Mouse (Mus musculus): ENCODE results near the gene Pcgf2. TPM values are rescaled to one million over a fixed set of nuclear protein-coding genes. Genes with fewer than 3 reads are reported as not detected.

Gene Pcgf2
- polyA plus RNA-seq (2014; fragmentation: Nextera tagmentation; extraction: Ambion mirVana): 24.7 and 25.8 TPM in 2 replicates

GRCm38 (mm10) chr11:97700003-97700745, at the start of gene Pcgf2:
TSS of gene Pcgf2 (minus strand) at chr11:97700497.
- WGBS: under 1% methylated on average over 84 of the region's 85 CpGs
- H3K9ac ChIP-seq (replicated peaks; ENCODE audit: low read depth, low read length): peak within 1 kb of the TSS; percentile 85
- peak; percentile 19 for ATAC-seq (ENCODE audit: low read depth)
- H3K9me3 ChIP-seq (ENCODE audit: control insufficient read depth, low read length): no peaks in the 10 kb centered on the region
- peak within 1 kb of the TSS; percentile 88 for H3K4me2 ChIP-seq (ENCODE audit: low read depth, low read length)
- no peaks in the 10 kb centered on the region for H3K27me3 ChIP-seq (ENCODE audit: control insufficient read depth, insufficient read depth, low read length)
- peak within 1 kb of the TSS; percentile 88 for H3K27ac ChIP-seq (ENCODE audit: low read depth, low read length)
- H3K4me3 ChIP-seq (ENCODE audit: low read depth, low read length): peak within 1 kb of the TSS; percentile 86
- no peaks in the 10 kb centered on the region for H3K36me3 ChIP-seq (ENCODE audit: control insufficient read depth, insufficient read depth, low read length)
- H3K4me1 ChIP-seq (ENCODE audit: control insufficient read depth, insufficient read depth, low read length): peaks cover 48% of the 10 kb centered on the region

- Histone ChIP-seq H3K27ac (ENCODE audit: low read depth, low read length) (no peak overlapping the region), H3K27me3 (ENCODE audit: control insufficient read depth, insufficient read depth, low read length) (peaks cover 3% of the 10 kb centered on the region; the same call in 1 of the 2 replicates), H3K4me2 (ENCODE audit: low read depth, low read length) (no peak overlapping the region), H3K9ac (replicated peaks; ENCODE audit: low read depth, low read length) (no peak overlapping the region), H3K4me3 (ENCODE audit: low read depth, low read length) (no peak overlapping the region), H3K36me3 (ENCODE audit: control insufficient read depth, insufficient read depth, low read length) (peaks cover 57% of the 10 kb centered on the region), H3K4me1 (ENCODE audit: control insufficient read depth, insufficient read depth, low read length) (peaks cover 2% of the 10 kb centered on the region; the same call in 1 of the 2 replicates), H3K9me3 (ENCODE audit: control insufficient read depth, low read length) (no peaks in the 10 kb centered on the region)
- WGBS: 88% methylated on average over 5 of the region's 5 CpGs
- ATAC-seq (ENCODE audit: low read depth): no peak
Observed at GRCm38 (mm10) chr11:97748496-97748895, 48.2 kb upstream of the Pcgf2 start.

- H3K36me3 ChIP-seq (ENCODE audit: control insufficient read depth, insufficient read depth, low read length): peaks cover 51% of the 10 kb centered on the region
- no peak overlapping the region for H3K4me3 ChIP-seq (ENCODE audit: low read depth, low read length)
- H3K27ac ChIP-seq (ENCODE audit: low read depth, low read length): no peak overlapping the region
- H3K9me3 ChIP-seq (ENCODE audit: control insufficient read depth, low read length): no peaks in the 10 kb centered on the region
- H3K4me2 ChIP-seq (ENCODE audit: low read depth, low read length): no peak overlapping the region
- peaks cover 3% of the 10 kb centered on the region; the same call in 1 of the 2 replicates for H3K27me3 ChIP-seq (ENCODE audit: control insufficient read depth, insufficient read depth, low read length)
- no peak overlapping the region for H3K9ac ChIP-seq (replicated peaks; ENCODE audit: low read depth, low read length)
- no peak for ATAC-seq (ENCODE audit: low read depth)
- WGBS: 94% methylated on average over 8 of the region's 8 CpGs
- peaks cover 9% of the 10 kb centered on the region for H3K4me1 ChIP-seq (ENCODE audit: control insufficient read depth, insufficient read depth, low read length)
Observed at GRCm38 (mm10) chr11:97747773-97748172, 47.5 kb upstream of the Pcgf2 start.

- peak overlapping the region; percentile 47 for H3K4me2 ChIP-seq (ENCODE audit: low read depth, low read length)
- H3K27ac ChIP-seq (ENCODE audit: low read depth, low read length): peak overlapping the region; percentile 97; the same call in 1 of the 2 replicates
- H3K9ac ChIP-seq (replicated peaks; ENCODE audit: low read depth, low read length): peak overlapping the region; percentile 80
- peaks cover 33% of the 10 kb centered on the region for H3K36me3 ChIP-seq (ENCODE audit: control insufficient read depth, insufficient read depth, low read length)
- 10% methylated on average over 13 of the region's 13 CpGs for WGBS
- peaks cover 3% of the 10 kb centered on the region; the same call in 1 of the 2 replicates for H3K27me3 ChIP-seq (ENCODE audit: control insufficient read depth, insufficient read depth, low read length)
- no peaks in the 10 kb centered on the region for H3K9me3 ChIP-seq (ENCODE audit: control insufficient read depth, low read length)
- ATAC-seq (ENCODE audit: low read depth): peak; percentile 13; the same call in 1 of the 2 replicates
- H3K4me3 ChIP-seq (ENCODE audit: low read depth, low read length): peak overlapping the region; percentile 59
- peaks cover 17% of the 10 kb centered on the region for H3K4me1 ChIP-seq (ENCODE audit: control insufficient read depth, insufficient read depth, low read length)
Observed at GRCm38 (mm10) chr11:97745331-97745721, 45.0 kb upstream of the Pcgf2 start.

GRCm38 (mm10) chr11:97744718-97745330, 44.5 kb upstream of the Pcgf2 start:
- Histone ChIP-seq H3K9me3 (ENCODE audit: control insufficient read depth, low read length) (no peaks in the 10 kb centered on the region), H3K4me3 (ENCODE audit: low read depth, low read length) (peak overlapping the region; percentile 59), H3K27ac (ENCODE audit: low read depth, low read length) (peak overlapping the region; percentile 97), H3K4me1 (ENCODE audit: control insufficient read depth, insufficient read depth, low read length) (peaks cover 17% of the 10 kb centered on the region), H3K9ac (replicated peaks; ENCODE audit: low read depth, low read length) (peak overlapping the region; percentile 80), H3K4me2 (ENCODE audit: low read depth, low read length) (peak overlapping the region; percentile 92), H3K36me3 (ENCODE audit: control insufficient read depth, insufficient read depth, low read length) (peaks cover 32% of the 10 kb centered on the region; the same call in 1 of the 2 replicates), H3K27me3 (ENCODE audit: control insufficient read depth, insufficient read depth, low read length) (peaks cover 3% of the 10 kb centered on the region; the same call in 1 of the 2 replicates)
- ATAC-seq (ENCODE audit: low read depth): peak; percentile 95
- 1% methylated on average over 39 of the region's 57 CpGs for WGBS

GRCm38 (mm10) chr11:97744063-97744717, 43.9 kb upstream of the Pcgf2 start, which contains the start of gene Pip4k2b:
TSS of gene Pip4k2b (minus strand) at chr11:97744704.
- 1% methylated on average over 55 of the region's 63 CpGs for WGBS
- no peaks in the 10 kb centered on the region for H3K9me3 ChIP-seq (ENCODE audit: control insufficient read depth, low read length)
- H3K4me3 ChIP-seq (ENCODE audit: low read depth, low read length): peak within 1 kb of the TSS; percentile 59
- peak within 1 kb of the TSS; percentile 97 for H3K27ac ChIP-seq (ENCODE audit: low read depth, low read length)
- peaks cover 29% of the 10 kb centered on the region; the same call in 1 of the 2 replicates for H3K36me3 ChIP-seq (ENCODE audit: control insufficient read depth, insufficient read depth, low read length)
- peaks cover 3% of the 10 kb centered on the region; the same call in 1 of the 2 replicates for H3K27me3 ChIP-seq (ENCODE audit: control insufficient read depth, insufficient read depth, low read length)
- peak; percentile 48 for ATAC-seq (ENCODE audit: low read depth)
- H3K4me2 ChIP-seq (ENCODE audit: low read depth, low read length): peak within 1 kb of the TSS; percentile 92
- peak within 1 kb of the TSS; percentile 80 for H3K9ac ChIP-seq (replicated peaks; ENCODE audit: low read depth, low read length)
- peaks cover 17% of the 10 kb centered on the region for H3K4me1 ChIP-seq (ENCODE audit: control insufficient read depth, insufficient read depth, low read length)

GRCm38 (mm10) chr11:97743423-97743822, 43.1 kb upstream of the Pcgf2 start:
- Histone ChIP-seq H3K4me3 (ENCODE audit: low read depth, low read length) (peak overlapping the region; percentile 59), H3K36me3 (ENCODE audit: control insufficient read depth, insufficient read depth, low read length) (peaks cover 21% of the 10 kb centered on the region; the same call in 1 of the 2 replicates), H3K9me3 (ENCODE audit: control insufficient read depth, low read length) (no peaks in the 10 kb centered on the region), H3K27ac (ENCODE audit: low read depth, low read length) (peak overlapping the region; percentile 88), H3K4me1 (ENCODE audit: control insufficient read depth, insufficient read depth, low read length) (peaks cover 17% of the 10 kb centered on the region), H3K4me2 (ENCODE audit: low read depth, low read length) (peak overlapping the region; percentile 92), H3K27me3 (ENCODE audit: control insufficient read depth, insufficient read depth, low read length) (peaks cover 3% of the 10 kb centered on the region; the same call in 1 of the 2 replicates), H3K9ac (replicated peaks; ENCODE audit: low read depth, low read length) (peak overlapping the region; percentile 80)
- ATAC-seq (ENCODE audit: low read depth): no peak
- WGBS: 33% methylated on average over 9 of the region's 9 CpGs

GRCm38 (mm10) chr11:97742591-97742990, 42.3 kb upstream of the Pcgf2 start:
- Histone ChIP-seq H3K27me3 (ENCODE audit: control insufficient read depth, insufficient read depth, low read length) (peaks cover 3% of the 10 kb centered on the region; the same call in 1 of the 2 replicates), H3K4me2 (ENCODE audit: low read depth, low read length) (peak overlapping the region; percentile 92; the same call in 1 of the 2 replicates), H3K4me3 (ENCODE audit: low read depth, low read length) (peak overlapping the region; percentile 59; the same call in 1 of the 2 replicates), H3K9ac (replicated peaks; ENCODE audit: low read depth, low read length) (peak overlapping the region; percentile 80; the same call in 1 of the 2 replicates), H3K4me1 (ENCODE audit: control insufficient read depth, insufficient read depth, low read length) (peaks cover 17% of the 10 kb centered on the region), H3K9me3 (ENCODE audit: control insufficient read depth, low read length) (no peaks in the 10 kb centered on the region), H3K36me3 (ENCODE audit: control insufficient read depth, insufficient read depth, low read length) (peaks cover 13% of the 10 kb centered on the region; the same call in 1 of the 2 replicates), H3K27ac (ENCODE audit: low read depth, low read length) (no peak overlapping the region)
- WGBS: 91% methylated on average over 9 of the region's 9 CpGs
- no peak for ATAC-seq (ENCODE audit: low read depth)

Data from neural tube, embryonic 14.5 days (tissue).